Mouse (Mus musculus): ENCODE data around the gene Lrrc4.

Gene Lrrc4

GRCm38 (mm10) chr6:28823375-28823774, 8.2 kb downstream of the Lrrc4 start:
- no peak for DNase-seq

- no peak for DNase-seq
Observed at GRCm38 (mm10) chr6:28822296-28822695, 9.3 kb downstream of the Lrrc4 start.

DNA sequence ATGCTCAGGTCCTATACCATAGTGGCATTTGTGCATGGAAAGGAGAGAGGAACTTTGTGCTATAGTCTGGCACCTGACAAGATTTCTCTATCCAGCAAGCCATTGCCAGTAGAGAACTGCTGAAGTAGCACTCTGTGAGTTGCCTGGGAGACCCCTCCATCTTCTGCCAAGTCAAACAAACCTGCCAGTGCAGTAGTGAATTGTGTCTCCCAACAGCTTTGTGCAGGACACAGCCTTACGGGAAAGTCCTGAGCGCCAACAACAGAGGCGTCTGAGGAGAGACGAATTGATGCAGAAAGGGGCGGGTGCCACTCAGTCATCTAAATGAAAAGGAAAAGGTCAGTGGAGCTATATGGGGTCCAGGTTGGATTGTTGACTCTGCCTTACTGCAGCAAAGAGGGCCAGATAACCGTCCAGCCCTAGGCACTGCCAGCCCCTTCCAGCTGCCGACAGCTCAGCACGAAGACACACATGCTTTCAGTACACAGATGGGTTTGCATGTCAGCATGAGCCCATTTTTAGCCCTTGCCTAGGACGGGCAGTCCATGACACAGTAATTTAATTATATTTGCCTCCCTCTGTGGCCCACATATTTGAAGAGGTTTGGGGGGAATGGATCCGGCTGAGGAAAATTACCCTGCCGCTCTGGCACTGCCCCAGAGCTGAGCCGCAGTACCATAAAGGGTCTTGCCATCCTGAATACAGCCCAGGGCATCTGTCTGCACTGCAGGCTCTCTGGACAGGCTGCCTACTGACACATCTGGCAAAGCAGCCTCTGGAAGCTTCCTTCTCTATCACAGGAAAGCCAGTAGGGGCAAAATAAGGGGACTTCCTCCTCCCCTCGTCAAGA, 11.8 kb downstream of the Lrrc4 start:
- no peak for DNase-seq

GRCm38 (mm10) chr6:28817039-28817438, 14.5 kb downstream of the Lrrc4 start:
- DNase-seq: no peak

DNA sequence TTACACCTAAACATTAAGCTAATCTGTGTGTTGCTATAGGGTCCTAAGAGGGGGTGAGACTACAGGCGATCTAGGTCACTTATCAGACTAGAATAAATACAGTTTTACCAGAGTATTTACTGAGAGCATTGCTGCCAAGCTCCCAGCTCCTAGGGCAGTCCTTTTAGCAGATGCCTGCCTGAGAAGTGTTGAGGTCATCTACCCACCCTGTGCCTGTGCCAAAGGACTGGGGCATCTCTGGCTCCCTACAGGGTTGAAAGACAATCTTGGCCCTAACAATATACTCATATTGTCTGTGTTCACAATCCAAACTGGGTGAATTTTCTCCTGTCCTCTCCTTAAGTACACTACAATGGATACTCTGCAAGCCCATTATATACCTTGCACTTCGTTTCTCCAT, 16.7 kb downstream of the Lrrc4 start:
- no peak for DNase-seq

- DNase-seq: no peak
Observed at GRCm38 (mm10) chr6:28813057-28813456, 18.5 kb downstream of the Lrrc4 start.

- no peak for DNase-seq
Observed at GRCm38 (mm10) chr6:28804751-28805150, 26.8 kb downstream of the Lrrc4 start.

- DNase-seq: no peak
Observed at GRCm38 (mm10) chr6:28803678-28804279, 27.8 kb downstream of the Lrrc4 start.

DNA sequence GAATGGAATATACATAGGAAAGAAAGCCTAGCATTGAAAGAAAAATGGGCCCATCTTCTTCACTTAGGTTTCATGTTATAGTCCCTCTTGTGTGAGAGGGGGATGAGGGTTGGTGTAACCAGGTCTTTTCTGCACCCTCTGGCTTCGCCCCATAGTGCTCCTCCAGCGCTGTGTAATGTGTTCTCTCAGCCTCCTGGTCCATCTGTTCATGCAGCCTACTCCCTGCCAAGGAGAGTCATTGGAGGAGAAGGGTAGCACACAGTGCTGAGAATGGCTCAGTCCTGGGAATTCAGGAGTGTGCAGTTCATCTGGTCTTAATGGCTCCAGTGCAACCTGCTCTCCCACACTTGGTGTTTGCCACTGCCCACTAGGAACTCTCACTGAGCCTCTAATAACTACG, 30.6 kb downstream of the Lrrc4 start:
- no peak for DNase-seq

- no peak for DNase-seq
Observed at GRCm38 (mm10) chr6:28799818-28800217, 31.7 kb downstream of the Lrrc4 start.

DNA sequence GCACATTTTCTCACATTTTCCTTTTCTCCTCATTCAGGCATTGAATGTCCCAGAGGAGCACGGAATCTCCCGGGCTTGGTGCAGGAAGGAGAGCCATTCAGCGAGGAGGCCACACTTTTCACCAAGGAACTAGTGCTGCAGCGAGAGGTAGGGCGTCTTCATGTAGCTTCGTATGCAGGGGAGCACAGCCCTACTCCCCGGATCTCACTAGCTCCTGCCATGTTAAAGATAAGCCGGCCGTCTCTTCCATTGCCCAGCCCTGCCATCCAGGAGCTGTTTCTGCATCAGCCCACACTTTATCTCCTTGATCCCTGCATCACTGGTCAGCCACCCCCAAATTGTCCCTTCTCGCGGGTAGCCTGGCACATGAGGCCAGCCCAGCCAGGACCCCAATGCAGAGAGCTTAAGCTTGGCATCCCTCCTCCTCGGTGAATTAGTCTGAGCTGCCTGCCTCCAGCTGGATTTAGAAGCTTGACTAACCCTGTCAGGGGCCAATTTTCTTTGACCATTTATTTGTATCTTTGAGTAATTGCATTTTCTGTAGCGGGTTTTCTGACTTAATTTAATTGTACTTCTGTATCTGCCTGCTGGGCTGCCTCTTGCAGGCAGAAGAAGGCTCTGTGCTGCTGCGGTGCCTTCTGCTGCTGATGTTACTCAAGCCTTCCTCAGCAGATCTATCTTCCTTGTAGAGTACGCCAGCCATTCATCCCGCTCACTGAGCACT, 35.6 kb downstream of the Lrrc4 start:
- DNase-seq: no peak

DNA sequence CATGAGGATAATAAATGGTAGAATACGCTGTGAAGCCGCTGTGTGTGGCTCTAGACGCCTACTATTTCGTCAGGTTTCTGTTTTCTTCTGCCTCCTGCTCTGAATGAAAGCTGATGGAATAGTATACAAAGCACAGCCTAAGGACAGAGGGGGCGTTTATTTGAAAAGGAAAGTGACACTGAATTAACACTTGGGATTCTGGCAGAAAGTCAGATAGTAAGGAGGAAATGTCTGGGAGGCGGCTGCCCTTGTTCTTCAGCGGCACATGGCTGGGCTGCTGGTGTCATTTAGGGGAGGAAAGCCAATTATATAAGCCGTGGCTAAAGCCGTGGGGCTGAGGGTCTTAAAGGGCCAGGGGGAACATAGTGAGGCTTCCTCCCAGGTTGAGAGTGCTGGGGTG, 36.2 kb downstream of the Lrrc4 start:
- DNase-seq: no peak

DNA sequence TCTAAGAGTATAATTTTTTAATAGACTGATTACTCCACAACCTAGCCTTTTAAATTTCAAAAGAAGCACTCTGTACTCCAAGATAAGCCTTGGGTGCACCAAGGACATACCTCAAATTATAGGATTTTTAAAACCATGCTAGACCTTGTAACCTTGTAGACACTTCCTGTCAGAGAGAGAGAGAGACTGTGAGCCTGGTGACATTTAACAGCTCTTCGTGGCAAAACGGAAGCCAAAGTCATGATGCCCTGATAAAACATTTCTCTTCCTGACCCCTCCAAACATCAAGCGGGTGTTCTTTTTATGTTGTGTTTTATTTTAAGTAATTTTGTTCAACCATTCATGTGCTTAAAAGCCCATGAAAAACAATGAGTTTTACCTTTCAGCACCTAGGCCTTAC, 39.7 kb downstream of the Lrrc4 start:
- no peak for DNase-seq

- no peak for DNase-seq
Observed at GRCm38 (mm10) chr6:28791183-28791582, 40.4 kb downstream of the Lrrc4 start.

- no peak for DNase-seq
Observed at GRCm38 (mm10) chr6:28789685-28790084, 41.9 kb downstream of the Lrrc4 start.

- DNase-seq: no peak
Observed at GRCm38 (mm10) chr6:28787133-28787532, 44.4 kb downstream of the Lrrc4 start.

DNA sequence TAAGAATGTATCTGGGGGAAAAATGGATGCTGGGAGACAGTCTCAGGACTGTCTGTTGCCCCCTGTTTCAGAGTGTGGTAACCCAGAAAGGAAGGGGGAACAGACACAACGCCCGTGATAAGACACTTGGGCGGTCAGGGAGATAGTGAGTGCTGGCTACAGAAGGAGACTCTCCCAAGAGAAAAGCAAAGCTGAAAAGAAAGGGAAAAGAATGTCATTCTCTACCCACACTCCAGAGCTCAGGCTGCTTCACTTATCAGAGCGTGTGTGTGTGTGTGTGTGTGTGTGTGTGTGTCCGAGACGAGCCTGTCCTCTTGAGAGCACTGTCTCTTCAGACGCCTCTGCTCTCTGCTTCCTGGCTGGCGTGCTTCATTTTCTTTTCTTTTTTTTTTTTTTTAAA, 45.8 kb downstream of the Lrrc4 start:
- DNase-seq: no peak

DNA sequence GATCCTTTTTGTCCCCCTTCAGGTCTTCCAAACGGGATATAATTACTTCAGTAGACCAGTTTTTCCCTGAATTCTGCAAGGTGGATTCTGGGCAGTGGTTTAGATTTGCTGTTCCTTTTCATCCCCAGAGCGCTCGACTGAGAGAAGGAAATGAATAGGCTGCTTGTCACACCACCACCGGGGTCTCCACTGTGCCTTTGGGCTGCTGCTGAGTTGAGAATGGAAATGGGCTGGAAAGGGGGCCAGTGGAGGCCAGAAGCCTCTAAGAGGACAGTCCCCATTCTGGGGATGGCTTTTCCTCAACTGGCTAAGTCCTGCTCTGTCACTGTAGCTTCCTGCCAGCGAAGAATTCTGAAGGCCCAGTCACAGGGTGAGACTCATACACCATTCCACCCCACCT, 47.6 kb downstream of the Lrrc4 start:
- no peak for DNase-seq

- no peak for DNase-seq
Observed at GRCm38 (mm10) chr6:28783082-28783647, 48.4 kb downstream of the Lrrc4 start.

- DNase-seq: no peak
Observed at GRCm38 (mm10) chr6:28781696-28782095, 49.9 kb downstream of the Lrrc4 start.

GRCm38 (mm10) chr6:28771331-28771730, 60.2 kb downstream of the Lrrc4 start:
- DNase-seq: no peak

GRCm38 (mm10) chr6:28767891-28768481, 63.6 kb downstream of the Lrrc4 start:
- no peak for DNase-seq

GRCm38 (mm10) chr6:28766622-28767021, 64.9 kb downstream of the Lrrc4 start:
- no peak for DNase-seq
